Comparison of ENCODE assay signal across 10 mouse cellular contexts in genomic region chr5:74190161-74190491, GRCm38 (mm10). TPM values are rescaled to one million over a fixed set of nuclear protein-coding genes. Genes with fewer than 3 reads are reported as not detected.
DNase-seq lines count a peak whose midpoint lies in the region; ATAC-seq and TF ChIP-seq lines count a peak whose summit lies in the region.
"Had no signal": no experiment of that assay in that cellular context is flagged by ENCODE, and none has a peak within 500 bp of the region (broad histone marks: within the 10 kb centered on the region; RNA-seq: fewer than 3 reads in every experiment).

No protein-coding gene starts in this region.

- DNase-seq in left cerebral cortex, adult 2 months (ENCODE audit: extremely low spot score in 1 of 2, low spot score in 2 of 2): no peak
- DNase-seq in left cerebral cortex, postnatal 14 days (ENCODE audit: low spot score in 2 of 2): no peak
- peak; percentile 53 to 62 for DNase-seq in heart, postnatal 10 days
- DNase-seq in lung, postnatal 4 days: peak; percentile 30 to 65
- no peak for DNase-seq in spleen, adult 12 weeks (ENCODE audit: low spot score)
- DNase-seq in frontal cortex, postnatal 25 days (ENCODE audit: low spot score in 2 of 2): no peak
- DNase-seq: cerebellum, adult 18-20 months; right cerebral cortex, postnatal 4 days had no signal

- ATAC-seq in embryonic facial prominence, embryonic 15.5 days (ENCODE audit: insufficient number of reproducible peaks, low FRiP score, low TSS enrichment, low read depth): no peak
- ATAC-seq: midbrain, embryonic 16.5 days had no signal

- H3K4me2 ChIP-seq in embryonic facial prominence, embryonic 15.5 days (replicated peaks): peak overlapping the region; percentile 24

- H3K27ac ChIP-seq in left cerebral cortex, adult 2 months: peak overlapping the region; percentile 56
- H3K27ac ChIP-seq in embryonic facial prominence, embryonic 15.5 days (replicated peaks): peak overlapping the region; percentile 63

- H3K36me3 ChIP-seq in embryonic facial prominence, embryonic 15.5 days: no peaks in the 10 kb centered on the region

- H3K9me3 ChIP-seq in embryonic facial prominence, embryonic 15.5 days (replicated peaks): no peaks in the 10 kb centered on the region

- peak overlapping the region; percentile 18; the same call in 1 of the 2 replicates for H3K4me3 ChIP-seq in left cerebral cortex, adult 2 months
- no peak overlapping the region for H3K4me3 ChIP-seq in embryonic facial prominence, embryonic 15.5 days (replicated peaks)

- 29% methylated on average over 9 of the region's 9 CpGs for WGBS in embryonic facial prominence, embryonic 15.5 days

- intact Hi-C loops in left cerebral cortex, adult 2 months (cut with DNase I): loop anchor here (10.0 kb wide), 2 partner anchors 125 to 235 kb away; partner anchors contain the start of gene Usp46
- intact Hi-C loops in left cerebral cortex, postnatal 14 days (cut with DNase I): loop anchor here (10.0 kb wide), 1 partner anchor 335 kb away; no protein-coding TSS in a partner anchor
- intact Hi-C loops in heart, postnatal 10 days (cut with DNase I): loop anchor here (10.0 kb wide), 2 partner anchors 335 to 505 kb away; no protein-coding TSS in a partner anchor

- H3K27me3 ChIP-seq in embryonic facial prominence, embryonic 15.5 days: no peaks in the 10 kb centered on the region

- peaks cover 40% of the 10 kb centered on the region for H3K4me1 ChIP-seq in embryonic facial prominence, embryonic 15.5 days

- H3K9ac ChIP-seq in embryonic facial prominence, embryonic 15.5 days: no peak overlapping the region

- no peak for TF ChIP-seq CTCF in left cerebral cortex, adult 2 months (IDR thresholded peaks at IDR 0.05)

RNA-seq across cellular contexts. Expression of gene Rasl11b, which starts 5.0 kb away (rescaled TPM):
- total RNA-seq in left cerebral cortex, adult 2 months (2021): 100 to 1,000 TPM in 1 of 2 experiments, 10 to 100 TPM in 1; 72.5 to 103 TPM
- total RNA-seq in left cerebral cortex, postnatal 14 days (2021): 100 to 1,000 TPM in 1 of 2 experiments, 10 to 100 TPM in 1; 97.1 to 110 TPM
- polyA plus RNA-seq in embryonic facial prominence, embryonic 15.5 days (2015; fragmentation: Nextera tagmentation; extraction: Ambion mirVana): 123 and 138 TPM in 2 replicates
- 10 to 100 TPM; 46.0 to 59.9 TPM for total RNA-seq in heart, postnatal 10 days (2021)

Comparison
In these comparisons a context has a peak if more than half of its experiments do, and no peak if none do; other contexts are left out.
1. DNase-seq: peak in heart, postnatal 10 days (2 of 2) and lung, postnatal 4 days (2 of 2); none in left cerebral cortex, adult 2 months (0 of 2), left cerebral cortex, postnatal 14 days (0 of 2), spleen, adult 12 weeks (single experiment) and frontal cortex, postnatal 25 days (0 of 2).